Mouse (Mus musculus) kidney, adult 18-20 months (tissue): ENCODE measurements around the gene Rnf167.

Experiments
- DNase-seq: peaks from one replicate; pipeline ENCODE4 v3.0.0; 2021

Gene Rnf167

DNA sequence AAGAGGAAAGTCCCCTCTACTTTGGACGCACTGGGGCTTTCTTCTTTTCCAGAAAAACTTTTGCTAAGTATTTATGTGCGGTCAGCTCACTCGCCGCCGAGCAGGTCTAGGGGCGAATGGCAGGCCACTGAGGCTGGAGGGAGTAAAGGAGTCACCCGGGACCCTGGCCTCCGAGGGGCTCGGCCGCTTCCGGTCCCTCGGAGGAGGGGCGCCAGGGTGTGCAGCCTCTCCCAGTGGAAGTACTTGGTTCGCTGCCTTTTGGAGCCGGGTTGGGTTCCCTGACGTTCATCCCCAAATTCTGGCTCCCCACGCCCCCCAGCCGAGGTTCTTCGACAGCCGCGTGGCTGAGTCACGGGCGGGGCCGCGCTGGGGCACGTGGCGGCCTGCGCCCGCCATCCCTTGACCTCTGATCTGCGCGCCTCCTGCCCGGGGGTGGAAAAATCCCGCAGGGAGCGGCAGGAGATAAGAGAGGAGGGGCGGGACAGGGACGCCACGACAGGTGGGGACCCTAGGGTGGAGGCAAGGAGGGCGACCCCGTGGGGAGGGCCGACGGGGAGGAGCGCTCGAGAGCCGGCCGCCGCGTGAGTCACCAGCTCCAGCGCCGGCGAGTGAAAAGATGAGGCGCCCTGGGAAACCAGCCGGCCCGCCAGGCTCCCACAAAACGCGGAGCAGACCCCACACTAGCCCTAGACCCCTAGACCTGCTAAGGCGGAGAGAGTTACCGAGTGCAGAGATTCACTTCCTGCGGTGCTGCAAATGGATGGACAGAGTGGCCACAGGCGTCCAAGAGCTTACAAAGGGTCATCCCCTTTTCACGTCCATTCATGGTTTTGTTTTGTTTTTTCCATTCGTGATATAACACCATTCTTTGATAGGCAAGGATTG lies 8.8 kb downstream of the Rnf167 start:
- peak; percentile 67 for DNase-seq

DNA sequence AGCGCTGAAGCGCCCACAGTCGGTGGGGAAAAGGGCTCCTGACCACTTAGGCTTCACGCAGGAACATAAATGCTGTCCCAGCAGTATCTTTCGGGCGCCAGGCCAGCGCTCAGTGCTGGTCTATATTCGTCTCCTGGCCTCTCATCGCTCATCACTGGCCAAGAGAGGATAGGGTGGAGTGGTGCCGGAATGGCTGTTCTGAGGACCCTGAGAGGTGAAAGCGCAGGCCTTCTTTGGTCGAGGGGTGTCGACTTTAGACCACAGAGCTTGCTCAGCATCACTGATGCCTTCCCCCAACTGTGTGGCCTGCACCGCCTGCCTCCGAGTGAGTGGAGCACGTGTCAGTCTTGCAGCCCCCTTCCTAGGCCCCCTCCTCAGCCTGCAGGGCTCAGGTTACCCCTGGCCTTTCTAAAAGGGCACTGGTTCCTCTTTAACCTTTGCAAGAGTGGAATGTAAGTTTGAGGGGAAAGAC lies 9.5 kb downstream of the Rnf167 start:
- DNase-seq: peak; percentile 41

DNA sequence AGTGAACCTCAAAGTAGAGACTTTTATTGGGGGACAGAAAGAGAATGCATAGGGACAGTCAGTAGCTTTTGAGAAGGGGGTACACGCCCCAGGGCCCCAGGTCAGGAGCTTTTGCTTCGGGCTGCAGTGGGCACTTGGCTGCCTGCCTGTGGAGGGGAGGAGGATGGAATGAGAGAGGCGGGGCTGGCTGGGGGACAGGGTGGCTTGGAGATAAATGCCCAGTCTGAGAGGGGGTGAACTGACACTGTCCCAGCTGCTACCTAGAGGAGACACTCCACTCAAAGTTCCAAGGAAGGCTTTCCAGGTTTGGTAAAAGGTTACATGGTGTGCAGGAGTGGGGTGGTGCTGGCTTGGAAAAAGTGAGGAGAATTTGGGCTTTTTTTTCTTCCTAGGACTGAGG lies 9.9 kb downstream of the Rnf167 start, which contains the start of gene Eno3:
Gene Eno3, plus strand, starts transcription at position 239 of the 400 bp plus-strand sequence.
- no peak for DNase-seq

DNA sequence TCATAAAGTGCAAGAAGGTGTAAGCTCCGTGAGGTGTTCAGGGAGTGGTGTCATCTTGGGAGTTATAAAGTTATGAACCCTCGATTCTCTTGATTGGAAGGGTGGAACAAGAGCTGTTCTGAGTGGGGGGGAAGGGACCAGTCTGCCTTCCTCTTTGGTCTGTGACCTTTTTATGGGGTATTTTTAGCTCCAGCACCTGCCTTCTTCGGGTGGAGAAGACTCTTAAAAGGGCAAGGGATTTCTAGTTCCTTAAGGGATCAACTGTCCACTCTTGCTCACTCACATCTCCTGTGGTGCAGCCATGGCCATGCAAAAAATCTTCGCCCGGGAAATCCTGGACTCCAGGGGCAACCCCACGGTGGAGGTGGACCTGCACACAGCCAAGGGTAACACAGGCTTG lies 10.5 kb downstream of the Rnf167 start:
- no peak for DNase-seq

DNA sequence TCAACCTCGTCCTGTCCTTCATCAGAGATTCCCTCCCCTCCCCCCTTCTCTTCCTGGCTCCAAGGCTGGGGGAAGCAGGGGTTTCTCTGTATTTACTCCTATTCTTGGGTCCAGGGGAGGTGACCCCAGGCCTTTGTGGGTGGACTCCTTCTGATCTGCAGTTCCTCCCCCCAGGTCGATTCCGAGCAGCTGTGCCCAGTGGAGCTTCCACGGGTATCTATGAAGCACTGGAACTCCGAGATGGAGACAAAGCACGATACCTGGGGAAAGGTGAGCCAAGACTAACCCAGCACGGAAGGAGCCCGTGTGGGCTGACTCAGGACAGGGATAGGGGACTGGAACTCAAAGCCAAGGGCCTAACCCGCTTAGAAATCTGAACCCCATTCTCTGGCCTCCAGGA lies 11.0 kb downstream of the Rnf167 start:
- no peak for DNase-seq

DNA sequence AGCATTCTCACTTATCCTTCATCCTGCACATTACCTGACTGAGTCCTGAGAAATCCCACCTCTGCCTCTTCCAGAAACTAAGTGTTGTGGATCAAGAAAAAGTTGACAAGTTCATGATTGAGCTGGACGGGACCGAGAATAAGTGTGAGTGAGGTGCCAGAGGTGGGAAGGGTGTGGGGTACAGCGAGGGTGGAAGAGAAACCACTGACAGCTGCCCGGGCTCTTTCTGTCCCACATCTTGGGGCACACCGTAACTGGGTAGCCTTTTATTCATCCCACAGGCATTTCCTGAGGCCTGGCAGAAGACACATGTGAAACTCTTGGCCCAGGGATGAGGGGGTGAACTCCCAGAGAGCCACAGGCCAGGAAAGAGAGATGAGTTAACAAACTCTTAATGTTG lies 11.5 kb downstream of the Rnf167 start:
- DNase-seq: no peak

DNA sequence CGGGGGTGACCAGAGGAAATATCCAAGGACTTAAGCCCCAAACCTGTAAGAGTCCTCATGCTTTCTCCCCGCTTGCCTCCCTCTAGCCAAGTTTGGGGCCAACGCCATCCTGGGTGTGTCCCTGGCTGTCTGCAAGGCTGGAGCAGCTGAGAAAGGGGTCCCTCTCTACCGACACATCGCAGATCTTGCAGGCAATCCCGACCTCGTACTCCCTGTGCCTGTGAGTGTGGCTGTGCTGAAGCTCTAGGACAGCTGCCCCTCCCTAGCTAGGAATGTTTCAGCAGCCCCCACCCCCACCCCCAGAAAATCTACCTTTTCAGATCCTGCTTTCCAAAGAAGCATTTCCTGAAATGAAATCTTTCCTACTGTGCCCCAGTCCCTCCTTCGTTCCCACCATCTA lies 11.9 kb downstream of the Rnf167 start:
- DNase-seq: no peak

DNA sequence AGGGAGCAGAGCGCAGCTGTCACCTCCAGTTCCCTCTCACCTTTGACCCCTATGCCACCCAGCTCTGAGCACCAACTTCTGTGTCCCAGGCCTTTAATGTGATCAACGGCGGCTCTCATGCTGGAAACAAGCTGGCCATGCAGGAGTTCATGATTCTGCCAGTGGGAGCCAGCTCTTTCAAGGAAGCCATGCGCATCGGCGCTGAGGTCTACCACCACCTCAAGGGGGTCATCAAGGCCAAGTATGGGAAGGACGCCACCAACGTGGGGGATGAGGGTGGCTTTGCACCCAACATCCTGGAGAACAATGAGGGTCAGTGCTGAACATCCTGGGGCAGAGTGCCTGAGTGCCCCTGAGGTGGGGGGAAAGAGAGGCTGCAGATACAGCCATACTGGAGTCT lies 13.5 kb downstream of the Rnf167 start:
- DNase-seq: no peak

DNA sequence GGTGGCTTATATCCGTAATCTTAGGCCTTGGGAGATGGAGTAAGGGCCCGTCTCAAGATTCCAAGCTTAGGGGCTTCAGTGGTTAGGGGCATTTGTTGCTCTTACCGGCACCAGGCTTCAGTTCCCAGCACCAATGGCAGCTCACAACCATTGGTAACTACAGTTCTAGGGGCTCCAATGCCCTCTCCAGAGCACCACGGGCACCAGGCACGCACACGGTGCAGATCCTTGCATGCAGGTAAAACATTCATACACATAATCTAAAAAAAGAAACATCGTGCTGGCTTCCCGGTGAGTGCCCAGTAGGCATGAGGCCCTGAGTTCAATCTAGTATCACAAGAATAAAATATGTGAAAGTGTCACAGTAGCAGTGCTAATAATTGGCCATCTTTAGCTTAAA lies 16.1 kb downstream of the Rnf167 start:
- no peak for DNase-seq

DNA sequence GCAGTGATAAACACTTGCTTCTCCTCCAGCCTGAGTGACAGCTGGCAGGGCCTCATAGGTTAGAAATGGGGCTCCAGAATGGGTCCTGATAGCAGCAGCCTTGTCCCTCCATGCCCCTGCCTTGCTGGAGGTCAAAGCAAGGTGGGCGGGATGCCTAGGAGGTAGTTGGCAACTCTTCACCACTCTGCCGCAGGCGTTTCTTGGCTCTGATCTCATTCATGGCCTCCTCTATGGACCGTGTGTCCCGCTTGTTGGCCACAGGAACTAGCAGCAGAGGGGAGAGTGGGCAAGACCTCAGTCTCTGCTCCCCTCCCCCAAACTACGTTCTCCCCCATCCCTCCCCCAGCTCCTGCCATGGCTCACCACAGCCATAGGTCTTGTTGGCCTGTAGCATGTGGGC lies 16.9 kb downstream of the Rnf167 start:
- DNase-seq: no peak

DNA sequence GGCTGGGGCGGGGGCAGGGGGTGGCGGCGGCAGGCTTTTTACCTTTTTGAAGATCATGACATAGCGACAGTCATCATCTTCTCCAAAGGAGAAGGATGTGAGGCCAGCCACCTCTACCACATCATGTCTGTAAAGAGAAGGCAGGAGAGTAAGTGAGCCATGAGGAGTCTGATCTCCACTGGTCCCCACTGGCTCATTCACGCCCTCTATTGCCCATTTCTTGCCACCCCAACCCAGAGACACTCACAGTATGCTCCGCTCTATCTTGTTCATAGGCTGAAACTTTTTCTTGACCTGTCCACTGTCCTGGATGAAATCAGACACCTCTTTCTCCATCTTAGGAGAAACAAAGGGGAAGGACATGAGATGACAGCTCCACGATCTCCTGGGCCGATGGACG lies 17.7 kb downstream of the Rnf167 start:
- DNase-seq: no peak

DNA sequence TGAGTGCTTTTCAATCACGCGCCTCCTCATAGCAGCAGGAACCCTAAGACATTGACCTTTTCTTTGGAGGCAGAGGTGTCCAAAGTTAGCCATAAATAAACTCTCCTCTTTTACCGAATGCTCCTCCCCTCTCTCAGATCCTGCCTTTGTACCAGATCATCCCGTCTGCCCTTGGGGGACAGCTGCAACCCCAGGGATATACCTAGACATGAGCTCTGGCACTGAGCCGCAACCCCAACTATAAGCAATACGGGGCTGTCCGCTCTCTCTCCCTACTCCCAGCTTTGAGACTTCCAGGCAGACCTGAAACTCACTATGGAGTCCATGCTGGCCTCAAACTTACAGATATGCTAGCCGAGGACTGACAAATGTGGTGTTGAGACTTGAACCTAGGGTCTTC lies 19.7 kb downstream of the Rnf167 start:
- no peak for DNase-seq

DNA sequence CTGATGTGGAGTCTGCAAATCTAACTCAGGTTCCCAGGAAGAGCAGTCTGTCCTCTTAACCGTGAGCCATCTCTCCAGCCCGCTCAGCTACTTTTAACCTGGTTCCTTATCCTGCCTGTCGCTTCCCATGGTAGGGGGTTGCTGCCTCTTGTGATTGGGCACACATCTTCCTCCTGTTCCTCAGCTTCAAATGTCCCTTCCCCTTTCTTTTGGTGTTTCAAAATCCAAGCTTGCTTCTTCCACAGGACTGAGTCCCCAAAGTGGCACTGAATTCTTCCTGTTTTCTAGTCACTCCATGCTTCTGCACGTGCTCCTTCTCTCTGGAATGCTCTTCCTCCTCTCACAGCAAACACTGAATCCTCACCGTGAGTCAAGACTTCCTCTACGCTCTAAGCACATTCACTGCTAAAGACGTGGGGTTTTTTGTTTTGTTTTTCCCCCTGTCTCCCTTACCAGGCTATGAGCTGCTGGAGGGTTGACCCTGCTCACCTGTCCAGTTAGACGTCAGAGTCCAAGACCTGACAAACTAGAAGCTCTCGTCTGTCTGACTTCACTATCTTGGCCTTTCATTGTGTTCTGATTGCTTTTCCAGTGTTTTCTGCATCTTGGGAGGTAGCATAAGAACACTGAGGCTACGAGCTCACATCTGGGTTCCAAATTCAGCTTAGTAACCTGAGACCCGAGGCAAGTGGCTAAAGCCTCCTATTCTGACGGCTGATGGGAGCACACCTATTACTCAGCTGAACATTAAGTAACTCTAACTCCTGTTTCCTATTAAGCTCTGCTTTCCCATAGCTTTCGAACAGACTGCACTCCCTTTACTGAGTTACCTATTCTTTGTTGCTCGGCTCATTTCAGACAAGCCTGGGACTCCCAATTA lies 20.5 kb downstream of the Rnf167 start:
- DNase-seq: no peak

DNA sequence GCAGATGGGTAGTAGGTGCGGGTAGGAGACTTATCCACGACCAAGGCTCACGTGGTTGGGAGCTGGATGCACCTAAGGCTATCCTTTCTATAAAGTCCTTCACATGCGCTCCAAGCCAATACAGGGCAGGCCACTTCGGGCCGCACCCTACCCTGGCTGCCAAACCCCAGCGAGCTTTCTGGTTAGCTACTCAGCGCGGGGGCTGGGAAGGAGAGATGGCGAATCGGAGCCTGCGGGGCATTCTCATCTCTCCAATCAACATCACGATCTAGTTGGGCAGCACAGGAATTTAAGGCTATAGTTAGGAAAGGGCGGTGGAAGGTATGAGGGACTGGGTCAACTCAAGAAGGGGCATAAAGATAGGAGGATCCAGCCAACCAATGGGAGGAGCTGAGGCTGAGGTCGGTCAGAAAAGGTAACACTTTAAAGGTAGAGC lies 21.3 kb downstream of the Rnf167 start:
- no peak for DNase-seq

DNA sequence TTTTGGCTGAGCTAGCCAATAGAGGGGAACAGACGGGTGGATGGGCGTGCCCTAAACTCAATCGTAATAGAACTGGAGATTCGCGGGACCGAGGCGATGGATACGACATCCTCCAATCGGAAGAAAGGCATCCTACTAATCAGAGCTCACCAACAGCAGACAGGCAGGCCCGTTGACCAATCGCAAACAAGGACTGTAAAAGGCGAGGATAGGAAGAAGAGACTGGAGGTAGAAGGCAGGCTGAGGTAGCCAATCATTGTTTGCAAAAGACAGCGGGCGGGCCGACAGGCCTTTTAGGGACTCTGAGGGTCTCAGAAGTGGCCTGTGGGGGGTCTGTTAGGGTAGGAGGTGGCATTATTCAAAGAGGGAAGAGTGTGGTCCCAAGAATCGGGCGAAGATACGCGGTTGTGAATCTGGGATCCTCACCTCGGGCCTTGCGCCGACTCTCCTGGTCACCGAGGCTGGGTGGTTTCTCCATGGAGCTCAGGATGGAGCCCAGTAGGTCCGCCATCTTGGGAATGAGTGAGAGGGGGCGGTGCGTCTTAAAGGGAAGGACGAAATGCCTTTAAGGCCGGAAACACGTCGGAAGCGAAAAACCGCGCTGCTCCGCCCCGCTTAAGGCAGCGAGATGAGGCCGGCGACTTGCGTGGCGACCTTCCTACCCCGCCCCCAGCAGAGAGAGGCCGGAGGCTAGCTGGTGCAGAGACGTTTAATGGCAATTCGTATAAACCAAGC lies 21.9 kb downstream of the Rnf167 start, which contains the start of gene Spag7:
Gene Spag7, minus strand, starts transcription at position 646 of the 735 bp plus-strand sequence.
- peak; percentile 98 for DNase-seq

DNA sequence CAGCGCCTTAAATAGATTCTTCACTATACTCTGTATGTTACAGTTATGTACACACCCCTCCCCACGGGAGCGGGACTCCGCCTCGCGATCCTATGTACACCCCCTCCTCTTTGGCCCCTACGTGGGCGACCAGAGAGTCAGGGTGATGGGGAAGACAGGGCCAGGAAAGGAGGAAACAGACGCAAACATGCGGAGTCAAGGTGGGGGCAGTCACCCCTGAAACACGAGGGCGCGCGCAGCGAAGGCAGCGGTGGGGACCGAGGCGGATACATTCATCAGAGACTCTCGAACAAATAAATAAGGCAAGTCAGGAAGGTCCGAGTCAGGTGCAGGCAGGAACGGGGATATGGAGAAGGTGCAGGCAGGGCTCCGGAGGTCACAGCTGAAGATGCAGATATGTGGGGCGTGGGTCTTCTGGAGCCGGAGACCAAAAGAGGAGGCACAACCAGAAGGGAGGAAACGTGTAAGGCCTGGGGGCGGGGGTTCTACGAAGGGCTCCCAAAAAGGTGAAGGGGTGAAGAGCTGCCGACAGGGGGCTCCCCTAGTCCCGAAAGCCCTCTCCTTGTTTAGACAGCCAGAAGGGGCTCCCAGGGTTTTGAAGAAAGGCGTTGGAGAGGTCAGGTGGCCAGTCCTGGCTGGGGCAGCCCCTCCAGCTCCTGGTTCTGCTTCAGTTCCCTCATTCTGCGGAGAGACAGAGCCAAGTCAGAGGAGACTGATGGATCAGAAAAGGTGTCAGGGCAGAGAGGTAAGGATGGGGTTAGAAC lies 22.7 kb downstream of the Rnf167 start:
- DNase-seq: peak; percentile 74

DNA sequence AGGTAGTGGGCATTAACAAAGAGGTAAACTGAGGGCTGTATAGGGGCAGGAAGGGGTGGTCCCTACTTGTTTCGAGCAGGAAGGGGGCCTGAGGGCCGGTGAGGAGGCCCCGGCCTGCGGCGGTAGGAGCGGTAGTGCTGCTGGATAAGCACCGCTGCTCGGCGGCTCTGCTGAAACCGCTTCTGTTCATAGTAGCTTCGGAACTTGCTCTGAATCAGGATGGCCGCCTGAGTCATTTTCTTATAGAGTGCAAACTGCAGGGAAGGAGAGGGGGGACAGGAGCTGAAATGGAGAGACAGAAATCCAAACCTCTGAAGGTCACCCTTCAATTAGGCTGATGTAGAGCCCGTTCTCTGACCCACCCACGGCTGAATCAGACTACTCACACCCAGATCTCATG lies 23.4 kb downstream of the Rnf167 start:
- DNase-seq: peak; percentile 25

DNA sequence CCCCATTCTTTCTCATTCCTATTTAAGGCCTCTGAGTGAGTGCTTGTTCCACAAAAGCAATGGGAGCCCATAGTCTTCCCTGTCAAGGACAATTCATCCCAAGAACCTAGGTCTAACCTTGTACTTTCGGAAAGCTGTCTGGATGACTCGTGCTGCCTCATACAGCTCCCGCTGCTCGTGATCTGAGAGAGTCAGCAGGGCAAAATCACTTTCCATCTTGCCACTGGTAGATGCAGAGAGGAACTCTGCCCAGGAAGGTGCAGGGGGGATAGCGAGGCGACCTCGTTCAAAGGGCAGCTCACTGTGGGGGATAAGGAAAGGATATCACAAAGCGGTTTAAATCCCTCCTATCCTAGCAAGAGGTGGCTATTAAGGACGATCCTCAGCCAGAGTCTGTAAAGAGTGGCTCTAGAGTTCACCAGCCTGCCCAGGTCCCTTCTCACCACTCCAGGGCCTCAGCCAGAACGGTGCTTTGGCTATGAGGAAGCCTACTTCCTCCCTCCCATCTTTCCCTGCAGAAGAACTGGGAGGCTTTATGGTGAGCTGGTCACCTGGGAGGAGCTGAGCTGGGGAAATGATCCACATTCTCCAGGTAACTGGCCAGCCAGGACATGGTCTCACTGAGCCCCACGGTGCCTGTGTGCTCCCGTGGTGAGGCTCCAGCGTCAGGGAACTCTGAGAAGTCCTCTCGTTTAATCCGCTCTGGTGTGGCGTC lies 24.5 kb downstream of the Rnf167 start:
- DNase-seq: peak; percentile 19

DNA sequence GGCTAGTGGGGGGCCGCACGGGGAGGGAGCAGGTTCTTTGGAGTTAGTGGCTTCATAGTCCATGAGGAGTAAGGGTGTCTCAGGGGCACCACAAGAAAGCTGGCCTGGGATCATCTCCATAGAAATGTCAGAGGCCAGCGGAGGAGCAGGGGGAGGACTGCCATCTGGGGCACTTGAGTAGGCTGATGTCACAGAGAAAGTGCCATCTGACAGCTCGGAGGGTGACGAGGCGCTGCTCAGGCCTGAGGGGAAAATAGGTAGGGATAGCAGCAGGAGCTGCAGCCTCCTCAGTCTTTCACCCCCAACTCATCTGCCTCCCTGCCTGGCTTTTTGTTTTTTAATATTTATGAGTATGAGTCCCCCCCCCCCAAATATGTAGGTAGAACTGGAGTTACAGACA lies 27.0 kb downstream of the Rnf167 start:
- no peak for DNase-seq

DNA sequence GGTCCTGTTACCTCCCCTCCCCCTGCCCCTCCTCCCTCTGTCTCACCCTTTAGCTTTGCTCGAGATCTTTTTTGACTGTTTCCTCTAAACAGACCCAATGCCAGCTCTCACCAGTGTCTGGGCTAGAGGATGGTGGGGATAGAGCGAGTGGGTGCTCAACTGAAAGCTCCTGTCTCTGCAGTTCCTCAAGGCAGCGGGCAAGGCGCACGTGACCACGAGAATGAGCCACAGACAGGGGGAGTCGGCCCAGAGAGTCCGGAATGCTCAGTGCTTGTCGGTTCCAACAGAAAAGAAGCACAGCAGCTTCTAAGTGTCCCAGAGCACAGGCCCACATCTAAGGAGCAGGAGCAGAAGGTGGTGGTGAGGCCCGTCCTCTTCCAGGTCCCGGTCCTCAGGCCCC lies 27.5 kb downstream of the Rnf167 start:
- no peak for DNase-seq

DNA sequence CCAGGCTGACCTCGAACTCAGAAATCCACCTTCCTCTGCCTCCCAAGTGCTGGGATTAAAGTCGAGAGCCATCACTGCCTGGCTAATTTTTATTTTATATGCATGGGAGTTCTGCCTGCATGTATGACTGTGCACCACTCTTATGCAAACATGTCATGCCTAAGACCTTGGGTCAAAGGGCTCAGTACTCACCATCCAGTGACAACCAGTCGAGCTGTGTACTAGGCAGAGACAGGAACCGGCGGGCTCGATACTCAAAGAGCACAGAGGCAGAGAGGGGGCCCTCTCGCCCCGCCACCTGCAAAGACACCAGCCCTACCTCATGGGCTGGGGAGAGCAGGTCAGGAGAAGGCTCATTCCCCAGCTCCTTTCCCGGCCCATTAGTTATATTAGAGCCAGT lies 31.1 kb downstream of the Rnf167 start:
- no peak for DNase-seq
